Mouse (Mus musculus) liver, postnatal 0 days (tissue): ENCODE measurements around the gene Asns.

Experiments
- CTCF ChIP-seq: sonication (generic); IDR thresholded peaks from 2 replicates; pipeline ENCODE4 v1.5.1; 2016; ENCODE audit warnings: antibody characterized with exemption, low read depth
- EP300 ChIP-seq: IDR thresholded peaks from 2 replicates; pipeline ENCODE4 v1.6.1; 2016; ENCODE audit warnings: antibody characterized with exemption, low read depth, mild to moderate bottlenecking

- TF ChIP-seq CTCF (no peak), EP300 (no peak)
Measured at GRCm38 (mm10) chr6:7671429-7671828, 21.6 kb downstream of the Asns start.
